Mouse (Mus musculus) myocyte (in vitro differentiated cells): ENCODE measurements around the gene Cers6. TPM values are rescaled to one million over a fixed set of nuclear protein-coding genes. Genes with fewer than 3 reads are reported as not detected.

Source experiments
- H3K27me3 ChIP-seq: one replicate; pipeline ENCODE4 v1.6.1; 2011; ENCODE audit not compliant: control insufficient read depth, insufficient read depth, insufficient read length
- H3K36me3 ChIP-seq: one replicate; pipeline ENCODE4 v1.6.1; 2011; ENCODE audit not compliant: control insufficient read depth, insufficient read depth
- H3K4me2 ChIP-seq: one replicate; pipeline ENCODE4 v1.6.1; 2011; ENCODE audit warnings: low read depth, control low read depth
- H3K4me3 ChIP-seq: one replicate; pipeline ENCODE4 v1.5.1; 2011; ENCODE audit warnings: mild to moderate bottlenecking, control low read depth, moderate library complexity
- H3K79me2 ChIP-seq: one replicate; pipeline ENCODE4 v1.6.1; 2011; ENCODE audit not compliant: control insufficient read depth, insufficient read depth
- H3ac ChIP-seq: one replicate; pipeline ENCODE4 v1.6.1; 2011; ENCODE audit not compliant: control insufficient read depth, insufficient read length
- CEBPB ChIP-seq: IDR thresholded peaks from 2 replicates; pipeline ENCODE4 v1.6.1; 2011; ENCODE audit warnings: mild to moderate bottlenecking, moderate library complexity; ENCODE audit not compliant: poor library complexity, insufficient read depth, severe bottlenecking
- E2F4 ChIP-seq: IDR thresholded peaks from one replicate; pipeline ENCODE4 v1.6.1; 2011; ENCODE audit warnings: mild to moderate bottlenecking, control low read depth, moderate library complexity; ENCODE audit not compliant: insufficient read depth
- MAX ChIP-seq: IDR thresholded peaks from one replicate; pipeline ENCODE4 v1.6.1; 2011; ENCODE audit warnings: low read depth, mild to moderate bottlenecking, control low read depth
- MYOD1 ChIP-seq, 3 experiments: IDR thresholded peaks; one replicate each; pipeline ENCODE4 v1.6.1; 2011; ENCODE audit warnings: control low read depth in 2 of 3, low read depth in 2 of 3, mild to moderate bottlenecking in 2 of 3, moderate library complexity in 1 of 3; ENCODE audit not compliant: insufficient read length in 2 of 3, control insufficient read depth in 1 of 3
- MYOG ChIP-seq, 3 experiments: IDR thresholded peaks; one replicate each; pipeline ENCODE4 v1.6.1; 2011; ENCODE audit warnings: control low read depth in 2 of 3, low read depth in 2 of 3, mild to moderate bottlenecking in 2 of 3; ENCODE audit not compliant: insufficient read length in 2 of 3, control insufficient read depth in 1 of 3, insufficient read depth in 1 of 3
- POLR2A ChIP-seq: IDR thresholded peaks from one replicate; pipeline ENCODE4 v1.6.1; 2011; ENCODE audit warnings: low read depth, mild to moderate bottlenecking, control low read depth, moderate library complexity; ENCODE audit not compliant: insufficient read length
- POLR2AphosphoS2 ChIP-seq: IDR thresholded peaks from one replicate; pipeline ENCODE4 v1.6.1; 2011; ENCODE audit warnings: low read depth, control low read depth; ENCODE audit not compliant: insufficient read length
- REST ChIP-seq: IDR thresholded peaks from one replicate; pipeline ENCODE4 v1.6.1; 2011; ENCODE audit warnings: mild to moderate bottlenecking, control low read depth, moderate library complexity; ENCODE audit not compliant: insufficient read depth, insufficient read length
- SRF ChIP-seq: IDR thresholded peaks from one replicate; pipeline ENCODE4 v1.6.1; 2011; ENCODE audit warnings: low read depth; ENCODE audit not compliant: control insufficient read depth, insufficient read length
- TCF12 ChIP-seq: IDR thresholded peaks from one replicate; pipeline ENCODE4 v1.6.1; 2011; ENCODE audit warnings: mild to moderate bottlenecking, control low read depth; ENCODE audit not compliant: poor library complexity, insufficient read depth, severe bottlenecking
- TCF3 ChIP-seq: IDR thresholded peaks from one replicate; pipeline ENCODE4 v1.6.1; 2011; ENCODE audit warnings: low read depth, control low read depth; ENCODE audit not compliant: insufficient read length
- USF1 ChIP-seq: IDR thresholded peaks from one replicate; pipeline ENCODE4 v1.6.1; 2011; ENCODE audit warnings: low read depth, mild to moderate bottlenecking, control low read depth, moderate library complexity
- polyA plus RNA-seq: library from polyadenylated mRNA; unstranded; fragments of >200 nt; fragmentation: generic; extraction: Trizol; gene quantifications from one replicate; pipeline ENCODE4 v1.2.1, GENCODE M21; 2012; ENCODE audit warnings: missing spikeins

Cers6 gene
- polyA plus RNA-seq, 1 experiment = 16.5 TPM

DNA sequence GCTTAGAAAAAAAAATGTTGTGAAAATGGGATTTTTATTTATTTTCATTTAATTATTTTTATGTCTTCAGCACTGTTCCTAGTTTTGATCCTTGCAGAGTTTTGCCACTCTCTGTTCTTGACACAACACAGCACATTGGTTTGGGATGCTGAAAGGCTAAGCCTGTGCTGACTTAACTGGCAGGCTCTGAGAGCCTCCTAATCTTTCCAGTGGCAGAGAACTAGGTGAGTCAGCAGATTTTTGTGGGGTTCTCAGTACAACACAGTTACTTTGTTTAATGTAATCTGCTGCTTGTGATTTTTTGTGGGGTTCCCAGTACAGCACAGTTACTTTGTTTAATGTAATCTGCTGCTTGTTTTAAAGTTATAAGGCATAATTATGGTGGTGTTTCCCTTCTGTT lies 55.8 kb downstream of the Cers6 start:
- no peak overlapping the region for H3K4me3 ChIP-seq
- TF ChIP-seq TCF3 (no peak), MAX (no peak), E2F4 (no peak), SRF (no peak), MYOG (IDR thresholded peaks at IDR 0.05; ENCODE audit: control insufficient read depth in 1 of 3, insufficient read depth in 1 of 3, insufficient read length in 2 of 3, low read depth in 2 of 3) (no peak), POLR2AphosphoS2 (no peak), MYOD1 (IDR thresholded peaks at IDR 0.05; ENCODE audit: control insufficient read depth in 1 of 3, insufficient read length in 2 of 3, low read depth in 2 of 3) (no peak)
- no peak overlapping the region for H3ac ChIP-seq
- H3K4me2 ChIP-seq = no peak overlapping the region
- H3K79me2 ChIP-seq = peaks cover 39% of the 10 kb centered on the region
- H3K27me3 ChIP-seq = no peaks in the 10 kb centered on the region
- no peaks in the 10 kb centered on the region for H3K36me3 ChIP-seq

DNA sequence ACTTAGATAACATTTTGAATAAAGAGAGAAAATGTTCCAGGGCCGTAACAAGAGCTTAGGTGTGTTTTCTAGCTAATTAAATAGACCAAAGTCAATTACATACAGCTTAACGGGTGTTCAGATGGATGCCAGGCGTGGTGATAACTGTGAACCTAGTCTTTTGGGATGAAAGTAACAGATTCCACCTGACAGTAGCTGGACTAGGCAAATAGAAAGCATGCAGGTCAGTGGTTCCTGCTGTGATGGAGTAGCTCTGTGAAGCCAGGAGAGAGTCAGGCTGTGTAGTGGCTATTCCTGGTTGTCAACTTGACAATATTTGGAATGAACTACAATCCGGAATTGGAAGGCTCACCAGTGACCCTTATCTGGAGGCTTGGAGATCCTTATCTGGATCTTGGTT lies 56.3 kb downstream of the Cers6 start:
- Histone ChIP-seq H3K36me3 (no peaks in the 10 kb centered on the region), H3K4me2 (no peak overlapping the region), H3K4me3 (no peak overlapping the region), H3ac (no peak overlapping the region), H3K27me3 (no peaks in the 10 kb centered on the region), H3K79me2 (peaks cover 34% of the 10 kb centered on the region)
- TF ChIP-seq CEBPB (no peak), POLR2A (no peak), MAX (no peak), E2F4 (no peak), REST (no peak), SRF (no peak), POLR2AphosphoS2 (no peak), TCF12 (no peak), USF1 (no peak), MYOD1 (IDR thresholded peaks at IDR 0.05; ENCODE audit: control insufficient read depth in 1 of 3, insufficient read length in 2 of 3, low read depth in 2 of 3) (no peak), MYOG (IDR thresholded peaks at IDR 0.05; ENCODE audit: control insufficient read depth in 1 of 3, insufficient read depth in 1 of 3, insufficient read length in 2 of 3, low read depth in 2 of 3) (no peak), TCF3 (no peak)

DNA sequence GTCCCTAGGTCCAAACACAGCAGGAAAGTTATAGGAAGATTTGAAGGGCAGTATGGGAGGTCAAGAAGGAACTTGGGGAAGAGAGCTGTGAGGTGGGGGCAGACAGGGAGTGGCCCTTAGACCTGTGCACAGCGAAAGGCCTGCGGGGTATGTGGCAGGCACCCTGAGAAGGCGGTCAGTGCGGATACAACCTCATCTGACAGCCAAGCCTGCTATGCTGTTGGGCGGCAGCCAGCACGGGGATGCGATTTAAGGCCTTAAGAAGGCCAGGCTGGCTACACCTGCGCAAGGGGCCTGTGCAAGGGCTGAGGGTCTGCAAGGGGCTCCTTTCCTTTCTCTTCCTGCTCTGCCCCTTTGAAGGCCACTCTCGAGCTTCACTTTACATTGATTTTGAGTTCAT lies 63.1 kb downstream of the Cers6 start:
- Histone ChIP-seq H3K79me2 (peaks cover 43% of the 10 kb centered on the region), H3K4me2 (no peak overlapping the region), H3K27me3 (no peaks in the 10 kb centered on the region), H3K4me3 (no peak overlapping the region), H3K36me3 (no peaks in the 10 kb centered on the region), H3ac (no peak overlapping the region)
- TF ChIP-seq POLR2AphosphoS2 (no peak), MAX (no peak), SRF (no peak), USF1 (no peak), E2F4 (no peak), TCF3 (no peak), MYOG (IDR thresholded peaks at IDR 0.05; ENCODE audit: control insufficient read depth in 1 of 3, insufficient read depth in 1 of 3, insufficient read length in 2 of 3, low read depth in 2 of 3) (no peak), REST (no peak), CEBPB (no peak), MYOD1 (IDR thresholded peaks at IDR 0.05; ENCODE audit: control insufficient read depth in 1 of 3, insufficient read length in 2 of 3, low read depth in 2 of 3) (no peak), TCF12 (no peak), POLR2A (no peak)

DNA sequence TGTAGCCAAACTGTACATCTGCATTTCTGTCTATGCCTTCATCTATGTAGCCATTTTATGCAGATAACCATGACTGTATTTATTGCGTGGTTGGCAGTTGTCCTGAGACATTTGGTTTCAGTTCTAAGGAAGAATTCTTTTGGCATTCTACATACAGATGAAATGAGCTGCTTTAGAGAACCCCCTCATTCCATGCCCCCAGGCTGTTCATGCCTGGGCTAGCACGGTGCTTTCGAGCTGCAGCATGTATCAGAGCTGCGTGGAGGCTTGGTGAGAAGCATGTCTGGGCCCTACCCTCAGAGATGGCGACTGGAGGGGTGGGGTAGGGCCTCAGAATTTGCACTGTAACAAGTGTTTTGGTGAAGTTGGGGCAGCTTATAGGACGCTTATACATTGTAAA lies 64.3 kb downstream of the Cers6 start:
- peaks cover 50% of the 10 kb centered on the region for H3K79me2 ChIP-seq
- H3K36me3 ChIP-seq = no peaks in the 10 kb centered on the region
- TF ChIP-seq POLR2A (no peak), USF1 (no peak), POLR2AphosphoS2 (no peak), TCF12 (no peak), MAX (no peak), E2F4 (no peak), REST (no peak), TCF3 (no peak), MYOG (IDR thresholded peaks at IDR 0.05; ENCODE audit: control insufficient read depth in 1 of 3, insufficient read depth in 1 of 3, insufficient read length in 2 of 3, low read depth in 2 of 3) (no peak), SRF (no peak), CEBPB (no peak), MYOD1 (IDR thresholded peaks at IDR 0.05; ENCODE audit: control insufficient read depth in 1 of 3, insufficient read length in 2 of 3, low read depth in 2 of 3) (no peak)
- H3K4me2 ChIP-seq = no peak overlapping the region
- H3K4me3 ChIP-seq = no peak overlapping the region
- no peak overlapping the region for H3ac ChIP-seq
- no peaks in the 10 kb centered on the region for H3K27me3 ChIP-seq
